Mouse (Mus musculus) small intestine, adult 2 months (tissue): ENCODE measurements around the gene Hist2h3b. TPM values are rescaled to one million over a fixed set of nuclear protein-coding genes. Genes with fewer than 3 reads are reported as not detected.

Source experiments
- H3K27ac ChIP-seq: fragments of 200-500 bp; 2 replicates; pipeline ENCODE4 v1.5.1; 2012; ENCODE audit warnings: low read depth, low read length, control low read depth, inconsistent platforms; ENCODE audit not compliant: insufficient read depth
- H3K27me3 ChIP-seq: fragments of 200-500 bp; 2 replicates; pipeline ENCODE4 v1.6.1; 2012; ENCODE audit warnings: mild to moderate bottlenecking, moderate library complexity, low read length, inconsistent platforms; ENCODE audit not compliant: control insufficient read depth, insufficient read depth
- H3K36me3 ChIP-seq: fragments of 200-500 bp; 2 replicates; pipeline ENCODE4 v1.6.1; 2012; ENCODE audit warnings: mild to moderate bottlenecking, low read length, control low read depth, inconsistent platforms; ENCODE audit not compliant: control insufficient read depth, insufficient read depth
- H3K4me1 ChIP-seq: fragments of 200-500 bp; 2 replicates; pipeline ENCODE4 v1.6.1; 2012; ENCODE audit warnings: low read length, inconsistent platforms, mixed read lengths; ENCODE audit not compliant: control insufficient read depth, insufficient read depth, insufficient read length
- H3K4me3 ChIP-seq: fragments of 200-500 bp; 2 replicates; pipeline ENCODE4 v1.5.1; 2012; ENCODE audit warnings: low read depth, mild to moderate bottlenecking, control low read depth, inconsistent platforms, low read length, moderate library complexity
- CTCF ChIP-seq: fragments of 200-500 bp; IDR thresholded peaks from 2 replicates; pipeline ENCODE4 v1.5.1; 2012; ENCODE audit warnings: low read depth, mild to moderate bottlenecking, control low read depth, inconsistent platforms, low read length, moderate library complexity, mixed read lengths; ENCODE audit not compliant: insufficient replicate concordance, insufficient read length; ENCODE audit errors: extremely low read depth
- POLR2A ChIP-seq: fragments of 200-500 bp; IDR thresholded peaks from 2 replicates; pipeline ENCODE4 v1.6.1; 2012; ENCODE audit warnings: low read depth, mild to moderate bottlenecking, control low read depth, inconsistent platforms, low read length, moderate library complexity
- WGBS: fragments of 180-500 bp; shearing (Covaris S2); methylation state at CpG from one replicate; pipeline ENCODE4 v1.1.7; 2018; 5-methylcytosine and 5-hydroxymethylcytosine counted together
- polyA plus RNA-seq: library from polyadenylated mRNA; depleted of rRNA; stranded (reverse); fragments of >200 nt; gene quantifications from 2 replicates; pipeline ENCODE4 v1.2.3, GENCODE M21; 2012

Hist2h3b gene
- polyA plus RNA-seq, 1 experiment, result 102 TPM

GRCm38 (mm10) chr3:96222774-96223173 is 45.7 kb upstream of the Hist2h3b start:
- H3K4me1 ChIP-seq, result peaks cover 3% of the 10 kb centered on the region; the same call in 1 of the 2 replicates
- no peak overlapping the region for H3K27ac ChIP-seq
- WGBS, result 74% methylated on average over 4 of the region's 4 CpGs
- TF ChIP-seq CTCF, result no peak
- no peak for TF ChIP-seq POLR2A
- H3K36me3 ChIP-seq, result no peaks in the 10 kb centered on the region
- no peaks in the 10 kb centered on the region for H3K27me3 ChIP-seq
- H3K4me3 ChIP-seq, result no peak overlapping the region

- Histone ChIP-seq H3K27ac (no peak overlapping the region), H3K36me3 (no peaks in the 10 kb centered on the region), H3K4me3 (no peak overlapping the region), H3K27me3 (no peaks in the 10 kb centered on the region), H3K4me1 (no peaks in the 10 kb centered on the region; the same call in 1 of the 2 replicates)
- TF ChIP-seq POLR2A, result no peak
- no peak for TF ChIP-seq CTCF
- 33% methylated on average over 2 of the region's 2 CpGs for WGBS
These were observed 43.0 kb upstream of the Hist2h3b start for GRCm38 (mm10) chr3:96225421-96225820.

DNA sequence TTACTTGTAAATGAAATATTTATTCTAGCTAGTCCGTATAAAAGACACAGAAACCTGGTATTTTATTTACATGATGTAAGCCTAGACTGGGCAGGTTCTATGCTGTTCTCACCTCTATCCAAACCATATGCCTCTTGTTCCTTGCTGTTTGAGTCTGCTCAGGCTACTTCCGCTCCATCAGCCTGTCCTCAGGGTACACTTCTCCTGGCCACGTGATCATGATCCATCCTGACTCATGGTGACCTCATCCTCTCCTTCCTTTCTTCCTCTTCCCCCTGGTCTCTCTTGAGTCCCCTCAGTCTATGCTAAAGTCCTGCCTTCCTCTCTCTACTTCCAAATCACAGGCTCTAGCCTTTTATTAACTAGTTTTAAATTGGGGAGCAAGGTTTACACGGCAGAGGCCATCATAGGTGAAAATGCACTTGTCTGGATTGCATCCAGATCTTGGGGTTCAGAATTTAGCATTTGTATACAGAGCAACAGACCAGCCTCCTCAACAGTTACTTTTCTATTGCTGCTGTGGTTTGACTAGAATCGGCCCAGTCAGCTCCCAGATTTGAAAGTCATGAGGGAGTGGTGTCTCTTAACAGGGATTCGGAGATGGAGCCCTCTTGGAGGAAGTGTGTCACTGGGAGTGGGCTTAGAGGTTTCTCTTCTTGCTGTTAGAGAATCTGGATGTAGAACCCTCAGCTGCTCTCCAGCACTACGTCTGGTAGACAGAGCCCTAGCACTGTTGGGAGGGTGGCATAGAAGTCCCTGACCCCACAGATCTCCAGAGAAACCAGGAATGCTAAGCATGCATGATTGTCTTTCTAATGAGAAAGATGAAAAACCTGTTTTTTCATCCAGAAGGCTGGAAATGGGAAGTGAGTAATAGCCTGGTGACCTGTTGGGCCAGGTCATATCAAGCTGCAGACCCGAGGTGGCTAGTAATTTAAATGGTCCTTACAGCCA is 41.5 kb upstream of the Hist2h3b start:
- 70% methylated on average over 8 of the region's 8 CpGs for WGBS

DNA sequence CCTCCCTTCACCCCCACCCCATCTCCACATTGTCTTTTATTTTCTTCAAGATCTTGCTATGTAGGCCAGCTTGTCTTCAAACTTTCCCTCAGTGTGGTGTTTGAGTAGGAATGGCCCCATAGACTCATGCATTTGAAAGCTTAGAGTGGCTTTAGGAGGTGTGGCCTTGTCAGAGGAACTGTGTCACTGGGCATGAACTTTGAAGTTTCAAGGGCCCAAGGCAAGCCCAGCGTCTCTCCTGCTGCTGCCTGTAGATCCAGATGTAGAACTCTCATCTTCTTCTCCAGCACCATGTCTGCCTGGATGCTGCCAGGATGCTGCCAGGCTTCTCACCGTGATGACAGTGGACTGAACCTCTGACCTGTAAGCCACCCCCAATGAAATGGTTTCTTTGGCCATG is 39.6 kb upstream of the Hist2h3b start:
- no peaks in the 10 kb centered on the region for H3K36me3 ChIP-seq
- H3K27ac ChIP-seq, result no peak overlapping the region
- no peak for TF ChIP-seq POLR2A
- TF ChIP-seq CTCF, result no peak
- no peaks in the 10 kb centered on the region for H3K27me3 ChIP-seq
- H3K4me1 ChIP-seq, result no peaks in the 10 kb centered on the region; the same call in 1 of the 2 replicates
- WGBS, result 56% methylated on average over 2 of the region's 2 CpGs
- no peak overlapping the region for H3K4me3 ChIP-seq

More for the DNA sequence above, 41.5 kb upstream of the Hist2h3b start:
- Histone ChIP-seq H3K36me3 (no peaks in the 10 kb centered on the region), H3K4me1 (no peaks in the 10 kb centered on the region; the same call in 1 of the 2 replicates), H3K27me3 (no peaks in the 10 kb centered on the region), H3K27ac (no peak overlapping the region), H3K4me3 (no peak overlapping the region)
- no peak for TF ChIP-seq POLR2A
- no peak for TF ChIP-seq CTCF

- Histone ChIP-seq H3K27me3 (no peaks in the 10 kb centered on the region), H3K4me1 (no peaks in the 10 kb centered on the region; the same call in 1 of the 2 replicates), H3K27ac (no peak overlapping the region), H3K4me3 (no peak overlapping the region), H3K36me3 (no peaks in the 10 kb centered on the region)
- 61% methylated on average over 2 of the region's 2 CpGs for WGBS
- TF ChIP-seq POLR2A (no peak), CTCF (no peak)
These were observed 38.0 kb upstream of the Hist2h3b start for GRCm38 (mm10) chr3:96230404-96230803.

- no peak for TF ChIP-seq POLR2A
- no peak for TF ChIP-seq CTCF
- Histone ChIP-seq H3K4me1 (no peaks in the 10 kb centered on the region; the same call in 1 of the 2 replicates), H3K27me3 (no peaks in the 10 kb centered on the region), H3K4me3 (no peak overlapping the region), H3K36me3 (no peaks in the 10 kb centered on the region), H3K27ac (no peak overlapping the region)
- 76% methylated on average over 4 of the region's 4 CpGs for WGBS
These were observed 37.3 kb upstream of the Hist2h3b start for GRCm38 (mm10) chr3:96230910-96231757.

DNA sequence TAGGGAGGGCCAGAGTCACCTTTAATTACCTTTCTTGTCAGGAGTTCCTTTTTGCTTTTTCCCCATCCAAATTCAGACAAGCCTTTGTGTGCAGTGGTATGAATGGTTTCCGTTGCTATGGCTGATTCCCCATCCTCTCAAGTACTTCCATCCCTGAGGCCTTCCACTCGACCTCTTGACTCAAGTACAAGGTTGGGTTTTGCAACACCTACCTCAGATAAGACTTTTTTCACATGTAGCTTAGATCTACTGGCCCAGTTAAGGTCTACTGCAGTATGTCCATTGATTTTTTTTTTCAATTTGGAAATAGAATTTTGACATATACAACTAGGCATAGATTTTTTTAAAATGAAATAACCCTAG is 36.7 kb upstream of the Hist2h3b start:
- Histone ChIP-seq H3K27ac (no peak overlapping the region), H3K4me3 (no peak overlapping the region), H3K27me3 (no peaks in the 10 kb centered on the region), H3K36me3 (no peaks in the 10 kb centered on the region), H3K4me1 (no peaks in the 10 kb centered on the region; the same call in 1 of the 2 replicates)
- no peak for TF ChIP-seq POLR2A
- no peak for TF ChIP-seq CTCF
- 57% methylated on average over 2 of the region's 2 CpGs for WGBS
